Mouse (Mus musculus): ENCODE results near the gene Camk1d.

DNA sequence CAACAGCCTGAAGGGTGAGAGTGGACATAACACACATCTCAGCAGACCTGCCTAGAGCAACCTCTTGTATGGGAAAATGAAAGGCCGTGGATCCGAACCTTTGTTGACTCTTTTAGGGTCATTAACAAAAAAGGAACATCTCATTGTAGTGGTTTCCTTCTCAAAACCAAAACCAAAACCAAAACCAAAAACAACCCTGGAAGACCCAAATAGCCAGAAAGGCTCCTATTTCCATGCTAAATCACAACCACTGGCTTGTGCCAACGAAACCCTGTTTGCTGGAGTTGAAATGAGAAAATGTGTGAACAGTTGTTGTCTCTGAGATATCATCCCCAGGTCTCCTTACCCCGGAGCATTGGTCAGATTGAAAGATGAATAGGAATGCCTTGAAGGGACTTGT, 321.8 kb downstream of the Camk1d start:
- TF ChIP-seq CTCF (IDR thresholded peaks at IDR 0.05; ENCODE audit: low read depth) (no peak), EP300 (optimal IDR thresholded peaks at IDR 0.05) (no peak)
